Mouse (Mus musculus) liver, embryonic 11.5 days (tissue): ENCODE data around the gene Irf9. TPM values are rescaled to one million over a fixed set of nuclear protein-coding genes. Genes with fewer than 3 reads are reported as not detected.

Source experiments
- ATAC-seq: fragments of 200-750 bp; cut with Nextera tagmentation; replicated peaks from 2 replicates; pipeline ENCODE4 v1.8.0; 2017; ENCODE audit warnings: moderate number of reproducible peaks, mild to moderate bottlenecking, moderate TSS enrichment, moderate library complexity; ENCODE audit not compliant: low FRiP score
- DNase-seq: peaks from one replicate; pipeline ENCODE4 v3.0.0-alpha.2; 2017; ENCODE audit warnings: low spot score
- H3K27ac ChIP-seq: fragments of 300-500 bp; sonication (generic); 2 replicates; pipeline ENCODE4 v1.5.1; 2014; ENCODE audit warnings: mild to moderate bottlenecking, low read depth, low read length, control low read depth
- H3K27me3 ChIP-seq: fragments of 300-500 bp; sonication (generic); replicated peaks from 2 replicates; pipeline ENCODE4 v1.6.1; 2014; ENCODE audit warnings: low read length, mixed read lengths; ENCODE audit not compliant: control insufficient read depth, insufficient read depth
- H3K36me3 ChIP-seq: fragments of 300-500 bp; sonication (generic); 2 replicates; pipeline ENCODE4 v1.6.1; 2014; ENCODE audit warnings: mild to moderate bottlenecking, low read length, moderate library complexity, mixed read lengths; ENCODE audit not compliant: control insufficient read depth, insufficient read depth
- H3K4me1 ChIP-seq: fragments of 300-500 bp; sonication (generic); replicated peaks from 2 replicates; pipeline ENCODE4 v1.6.1; 2014; ENCODE audit warnings: low read length, mixed read lengths; ENCODE audit not compliant: control insufficient read depth, insufficient read depth
- H3K4me2 ChIP-seq: fragments of 300-500 bp; sonication (generic); 2 replicates; pipeline ENCODE4 v1.6.1; 2014; ENCODE audit warnings: mild to moderate bottlenecking, control low read depth, moderate library complexity
- H3K4me3 ChIP-seq: fragments of 300-500 bp; sonication (generic); 2 replicates; pipeline ENCODE4 v1.5.1; 2014; ENCODE audit warnings: low read depth, low read length, control low read depth
- H3K9ac ChIP-seq: fragments of 300-500 bp; sonication (generic); 2 replicates; pipeline ENCODE4 v1.6.1; 2014; ENCODE audit warnings: low read depth, low read length, control low read depth
- H3K9me3 ChIP-seq: fragments of 300-500 bp; sonication (generic); 2 replicates; pipeline ENCODE4 v1.6.1; 2016; ENCODE audit warnings: low read length, inconsistent platforms, mixed read lengths; ENCODE audit not compliant: control insufficient read depth
- WGBS: fragments of 180-500 bp; shearing (Covaris S2); extraction: QIAGEN DNeasy Blood & Tissue Kit; methylation state at CpG from one replicate; pipeline ENCODE4 v1.1.7; 2014; 5-methylcytosine and 5-hydroxymethylcytosine counted together
- polyA plus RNA-seq: library from polyadenylated mRNA; unstranded; fragments of >200 nt; fragmentation: Nextera tagmentation; extraction: Ambion mirVana; gene quantifications from 2 replicates; pipeline ENCODE4 v1.2.1, GENCODE M21; 2014

The Irf9 gene
- polyA plus RNA-seq, 1 experiment from 2014 or later, result 13.0 TPM

DNA sequence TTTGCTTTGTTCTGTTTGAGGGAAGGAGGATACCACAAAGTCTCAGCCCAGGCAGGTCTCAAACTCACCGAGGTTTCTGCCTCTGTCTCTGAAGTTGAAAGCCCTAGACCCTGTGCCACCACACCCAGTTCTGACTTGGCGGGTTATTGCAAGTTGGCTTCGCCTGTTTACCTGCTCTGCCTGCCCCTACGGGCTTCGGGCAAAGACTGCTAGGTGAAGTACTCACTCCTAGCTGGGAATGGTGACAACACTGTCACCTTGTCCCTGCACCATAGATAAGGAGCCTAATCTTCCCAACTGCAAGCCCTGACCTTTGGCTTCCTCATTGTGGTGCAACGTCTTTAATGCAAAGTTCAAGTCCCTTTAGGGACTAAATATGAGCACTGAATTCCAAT lies 17.8 kb upstream of the Irf9 start:
- H3K36me3 ChIP-seq, result peaks cover 13% of the 10 kb centered on the region; the same call in 1 of the 2 replicates
- H3K9me3 ChIP-seq, result no peaks in the 10 kb centered on the region
- H3K9ac ChIP-seq, result peak overlapping the region; percentile 56
- 22% methylated on average over 6 of the region's 6 CpGs for WGBS
- no peak for DNase-seq
- H3K4me3 ChIP-seq, result peak overlapping the region; percentile 28
- peak overlapping the region; percentile 98 for H3K27ac ChIP-seq
- peak; percentile 63 for ATAC-seq
- H3K4me2 ChIP-seq, result peak overlapping the region; percentile 94
- H3K27me3 ChIP-seq, result no peaks in the 10 kb centered on the region
- H3K4me1 ChIP-seq, result peaks cover 40% of the 10 kb centered on the region

DNA sequence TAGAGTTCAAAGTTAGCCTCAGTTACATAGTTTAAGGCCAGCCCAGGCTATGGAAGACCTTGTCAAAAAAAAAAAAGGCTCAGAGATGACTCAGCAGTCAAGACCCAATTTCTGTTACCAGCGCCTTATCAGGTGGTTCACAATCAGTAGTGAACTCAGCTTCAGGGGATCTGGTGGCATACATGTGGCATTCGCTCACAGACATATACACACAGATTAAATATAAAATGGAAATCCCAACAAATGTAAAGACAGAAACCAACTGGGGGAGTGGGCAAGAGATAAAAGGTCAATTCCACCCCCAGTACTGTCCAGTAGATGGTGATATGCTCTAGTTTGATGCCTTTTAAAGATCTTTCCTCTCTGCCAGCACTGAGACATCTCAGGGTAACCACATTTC lies 17.2 kb upstream of the Irf9 start:
- ATAC-seq (peak; percentile 49), DNase-seq (no peak)
- H3K36me3 ChIP-seq, result peaks cover 10% of the 10 kb centered on the region; the same call in 1 of the 2 replicates
- peak overlapping the region; percentile 56 for H3K9ac ChIP-seq
- H3K9me3 ChIP-seq, result no peaks in the 10 kb centered on the region
- H3K4me3 ChIP-seq, result peak overlapping the region; percentile 28; the same call in 1 of the 2 replicates
- peak overlapping the region; percentile 98 for H3K27ac ChIP-seq
- WGBS, result 38% methylated on average over 2 of the region's 2 CpGs
- H3K27me3 ChIP-seq, result no peaks in the 10 kb centered on the region
- peaks cover 40% of the 10 kb centered on the region for H3K4me1 ChIP-seq
- H3K4me2 ChIP-seq, result peak overlapping the region; percentile 94

DNA sequence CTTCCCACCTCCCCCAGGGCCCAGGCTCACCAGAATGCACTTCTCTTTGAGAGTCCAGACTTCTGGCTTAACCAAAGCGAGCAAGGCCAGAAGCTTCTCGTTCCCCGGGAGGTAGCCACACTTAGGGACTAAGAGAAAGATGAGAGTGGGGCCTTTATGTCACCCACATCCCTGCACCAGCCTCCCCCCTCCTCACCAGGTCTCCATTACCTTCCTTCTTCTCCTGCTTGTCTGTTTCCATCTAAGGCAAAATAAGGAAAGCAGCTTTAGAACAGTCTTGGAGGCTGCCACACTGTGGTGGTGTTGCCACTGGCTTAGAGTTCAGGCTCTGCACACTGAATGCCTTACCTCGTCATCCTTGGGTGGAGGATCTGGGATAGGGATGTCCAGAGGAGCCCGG lies 14.1 kb upstream of the Irf9 start:
- 88% methylated on average over 5 of the region's 5 CpGs for WGBS
- H3K4me1 ChIP-seq, result peaks cover 43% of the 10 kb centered on the region
- H3K36me3 ChIP-seq, result peaks cover 2% of the 10 kb centered on the region; the same call in 1 of the 2 replicates
- no peak overlapping the region for H3K4me3 ChIP-seq
- DNase-seq (no peak), ATAC-seq (no peak)
- no peaks in the 10 kb centered on the region for H3K9me3 ChIP-seq
- no peak overlapping the region for H3K9ac ChIP-seq
- H3K4me2 ChIP-seq, result no peak overlapping the region
- no peak overlapping the region for H3K27ac ChIP-seq
- H3K27me3 ChIP-seq, result no peaks in the 10 kb centered on the region

GRCm38 (mm10) chr14:55589771-55590448 lies 13.5 kb upstream of the Irf9 start:
- DNase-seq (no peak), ATAC-seq (no peak)
- Histone ChIP-seq H3K4me1 (peaks cover 39% of the 10 kb centered on the region), H3K4me3 (peak overlapping the region; percentile 99), H3K9me3 (no peaks in the 10 kb centered on the region), H3K27ac (peak overlapping the region; percentile 78), H3K27me3 (no peaks in the 10 kb centered on the region), H3K36me3 (peaks cover 2% of the 10 kb centered on the region; the same call in 1 of the 2 replicates), H3K9ac (peak overlapping the region; percentile 97), H3K4me2 (peak overlapping the region; percentile 97)
- 82% methylated on average over 11 of the region's 11 CpGs for WGBS

- under 1% methylated on average over 22 of the region's 22 CpGs for WGBS
Observed at GRCm38 (mm10) chr14:55590748-55591330, 12.5 kb upstream of the Irf9 start, which contains the start of gene Psme2. Psme2 (minus strand) TSS chr14:55591113.

GRCm38 (mm10) chr14:55591331-55591891 lies 12.0 kb upstream of the Irf9 start, which contains the start of gene Rnf31:
Rnf31 (plus strand) TSS chr14:55591708.
- Histone ChIP-seq H3K36me3 (peaks cover 17% of the 10 kb centered on the region), H3K27me3 (no peaks in the 10 kb centered on the region), H3K9ac (peak within 1 kb of the TSS; percentile 97), H3K4me1 (peaks cover 29% of the 10 kb centered on the region), H3K4me3 (peak within 1 kb of the TSS; percentile 99), H3K9me3 (no peaks in the 10 kb centered on the region), H3K27ac (peak within 1 kb of the TSS; percentile 78), H3K4me2 (peak within 1 kb of the TSS; percentile 97)
- ATAC-seq (peak; percentile 90), DNase-seq (peak; percentile 91)
- under 1% methylated on average over 33 of the region's 33 CpGs for WGBS

More at GRCm38 (mm10) chr14:55590748-55591330, 12.5 kb upstream of the Irf9 start, which contains the start of gene Psme2:
- H3K9ac ChIP-seq, result peak within 1 kb of the TSS; percentile 97
- H3K4me3 ChIP-seq, result peak within 1 kb of the TSS; percentile 99
- H3K4me2 ChIP-seq, result peak within 1 kb of the TSS; percentile 97
- no peaks in the 10 kb centered on the region for H3K27me3 ChIP-seq
- peak within 1 kb of the TSS; percentile 78 for H3K27ac ChIP-seq
- peaks cover 34% of the 10 kb centered on the region for H3K4me1 ChIP-seq
- ATAC-seq (peak; percentile 89), DNase-seq (peak; percentile 86)
- H3K36me3 ChIP-seq, result peaks cover 11% of the 10 kb centered on the region
- H3K9me3 ChIP-seq, result no peaks in the 10 kb centered on the region

- WGBS, result 3% methylated on average over 16 of the region's 16 CpGs
- no peak for ATAC-seq
- Histone ChIP-seq H3K27ac (peak overlapping the region; percentile 78), H3K36me3 (peaks cover 25% of the 10 kb centered on the region), H3K27me3 (no peaks in the 10 kb centered on the region), H3K4me2 (peak overlapping the region; percentile 97), H3K4me3 (peak overlapping the region; percentile 99), H3K9ac (peak overlapping the region; percentile 97), H3K9me3 (no peaks in the 10 kb centered on the region), H3K4me1 (peaks cover 23% of the 10 kb centered on the region)
- no peak for DNase-seq
Observed at GRCm38 (mm10) chr14:55592226-55592625, 11.1 kb upstream of the Irf9 start.

- H3K27ac ChIP-seq, result no peak overlapping the region
- H3K4me2 ChIP-seq, result no peak overlapping the region
- H3K4me1 ChIP-seq, result peaks cover 16% of the 10 kb centered on the region
- WGBS, result 88% methylated on average over 13 of the region's 13 CpGs
- no peak overlapping the region for H3K4me3 ChIP-seq
- H3K9me3 ChIP-seq, result no peaks in the 10 kb centered on the region
- DNase-seq (no peak), ATAC-seq (no peak)
- peaks cover 39% of the 10 kb centered on the region for H3K36me3 ChIP-seq
- no peaks in the 10 kb centered on the region for H3K27me3 ChIP-seq
- no peak overlapping the region for H3K9ac ChIP-seq
Observed at GRCm38 (mm10) chr14:55596036-55596690, 7.2 kb upstream of the Irf9 start.
